Mouse (Mus musculus) heart, adult 2 months (tissue): Measurements from ENCODE around the gene Gm42791.

Source experiments
- CTCF ChIP-seq: fragments of 200-600 bp; IDR thresholded peaks from 2 replicates; pipeline ENCODE4 v1.8.1; 2022; ENCODE audit warnings: antibody characterized with exemption, mild to moderate bottlenecking, moderate library complexity
- POLR2A ChIP-seq: fragments of 200-500 bp; IDR thresholded peaks from 2 replicates; pipeline ENCODE4 v1.6.1; 2011; ENCODE audit warnings: mild to moderate bottlenecking, low read depth, low read length, control low read depth; ENCODE audit not compliant: insufficient read depth

GRCm38 (mm10) chr5:148984961-148985360 is 10.0 kb downstream of the Gm42791 start:
- TF ChIP-seq CTCF (no peak), POLR2A (no peak)
